9 mouse cellular contexts compared by ENCODE assay signal in genomic region chr6:54719686-54720310, GRCm38 (mm10). TPM values are rescaled to one million over a fixed set of nuclear protein-coding genes. Genes with fewer than 3 reads are reported as not detected.
DNase-seq lines count a peak whose midpoint lies in the region; ATAC-seq and TF ChIP-seq lines count a peak whose summit lies in the region.
"Had no signal": no experiment of that assay in that cellular context is flagged by ENCODE, and none has a peak within 500 bp of the region (broad histone marks: within the 10 kb centered on the region; RNA-seq: fewer than 3 reads in every experiment).

No protein-coding gene starts in this region.

- TF ChIP-seq POLR2A in liver, adult 2 months (IDR thresholded peaks at IDR 0.05; ENCODE audit: extremely low read depth, insufficient read depth, low read length): no peak

- no peak for DNase-seq in frontal cortex, postnatal 25 days (ENCODE audit: low spot score in 2 of 2)
- DNase-seq in embryonic facial prominence, embryonic 10.5 days (ENCODE audit: low spot score): no peak
- peak; percentile 64 for DNase-seq in liver, adult 2 months (ENCODE audit: extremely low read depth, low read depth, low spot score)
- DNase-seq in thymus, postnatal 14 days: peak; percentile 60
- DNase-seq in lung, postnatal 25 days (ENCODE audit: low spot score): no peak
- no peak for DNase-seq in spleen, adult 12 weeks (ENCODE audit: low spot score)

- H3K4me3 ChIP-seq in E14TG2a.4 (replicated peaks; ENCODE audit: low read length): peak overlapping the region; percentile 20; the same call in 1 of the 2 replicates
- no peak overlapping the region for H3K4me3 ChIP-seq in embryonic facial prominence, embryonic 10.5 days
- H3K4me3 ChIP-seq in liver, adult 2 months (ENCODE audit: insufficient read depth, low read depth, low read length): no peak overlapping the region

- peaks cover 34% of the 10 kb centered on the region for H3K27me3 ChIP-seq in E14TG2a.4 (ENCODE audit: insufficient read depth, low read length)
- no peaks in the 10 kb centered on the region for H3K27me3 ChIP-seq in embryonic facial prominence, embryonic 10.5 days (replicated peaks; ENCODE audit: low read depth, poor library complexity, severe bottlenecking)
- H3K27me3 ChIP-seq in liver, adult 2 months (ENCODE audit: control insufficient read depth, insufficient read depth, low read length): no peaks in the 10 kb centered on the region

- no peaks in the 10 kb centered on the region for H3K36me3 ChIP-seq in E14TG2a.4 (ENCODE audit: insufficient read depth, low read length)
- H3K36me3 ChIP-seq in embryonic facial prominence, embryonic 10.5 days (replicated peaks): no peaks in the 10 kb centered on the region
- H3K36me3 ChIP-seq in liver, adult 2 months (ENCODE audit: control insufficient read depth, insufficient read depth, low read length): no peaks in the 10 kb centered on the region

- peaks cover 17% of the 10 kb centered on the region for H3K4me1 ChIP-seq in E14TG2a.4 (replicated peaks; ENCODE audit: low read depth, low read length)
- H3K4me1 ChIP-seq in embryonic facial prominence, embryonic 10.5 days: peaks cover 17% of the 10 kb centered on the region
- peaks cover 11% of the 10 kb centered on the region for H3K4me1 ChIP-seq in liver, adult 2 months (ENCODE audit: control insufficient read depth, insufficient read depth, low read length)

- ATAC-seq in frontal cortex, adult (ENCODE audit: low TSS enrichment): peak; percentile 70

- no peak for TF ChIP-seq CTCF in E14TG2a.4 (conservative IDR thresholded peaks at IDR 0.05; ENCODE audit: low read length)
- TF ChIP-seq CTCF in liver, adult 2 months (IDR thresholded peaks at IDR 0.05; ENCODE audit: low read depth, low read length): no peak

- whole genome bisulfite sequencing in embryonic facial prominence, embryonic 10.5 days: 36% methylated on average over 14 of the region's 14 CpGs
- WGBS in liver, adult 2 months: 19% methylated on average over 14 of the region's 14 CpGs

- H3K27ac ChIP-seq in embryonic facial prominence, embryonic 10.5 days (replicated peaks): peak overlapping the region; percentile 40
- no peak overlapping the region for H3K27ac ChIP-seq in liver, adult 2 months (replicated peaks; ENCODE audit: insufficient read depth, low read depth, low read length)
- H3K27ac ChIP-seq: liver, embryonic 14.5 days had no signal

- H3K9me3 ChIP-seq in E14TG2a.4 (ENCODE audit: low read length): no peaks in the 10 kb centered on the region
- no peaks in the 10 kb centered on the region for H3K9me3 ChIP-seq in embryonic facial prominence, embryonic 10.5 days

- no peak overlapping the region for H3K9ac ChIP-seq in liver, adult 2 months (ENCODE audit: low read depth, low read length)
- H3K9ac ChIP-seq: liver, embryonic 14.5 days had no signal

- no peaks in the 10 kb centered on the region for H3K79me2 ChIP-seq in liver, adult 2 months (ENCODE audit: control insufficient read depth, insufficient read depth, low read length)

RNA-seq across cellular contexts. Expression of gene Mturn, which starts 38.4 kb away (rescaled TPM):
- 8.6 and 9.1 TPM in 2 replicates for polyA plus RNA-seq in embryonic facial prominence, embryonic 10.5 days (2016; fragmentation: Nextera tagmentation; extraction: Ambion mirVana)
- total RNA-seq in liver, adult 2 months (2014; rRNA removed): 1.6 and 2.1 TPM in 2 replicates
- 0.89 and 1.1 TPM in 2 replicates for polyA plus RNA-seq in liver, adult 2 months (2012; rRNA removed)

Comparison
In these comparisons a context has a peak if more than half of its experiments do, and no peak if none do; other contexts are left out.
1. DNase-seq: peak in liver, adult 2 months (single experiment) and thymus, postnatal 14 days (single experiment); none in frontal cortex, postnatal 25 days (0 of 2), embryonic facial prominence, embryonic 10.5 days (single experiment), lung, postnatal 25 days (single experiment) and spleen, adult 12 weeks (single experiment).